Mouse (Mus musculus) hindbrain, embryonic 16.5 days (tissue): ENCODE results near the gene Vcp. TPM values are rescaled to one million over a fixed set of nuclear protein-coding genes. Genes with fewer than 3 reads are reported as not detected.

Source experiments
- ATAC-seq: fragments of 200-750 bp; cut with Nextera tagmentation; 2 replicates; pipeline ENCODE4 v1.8.0; 2017; ENCODE audit warnings: moderate TSS enrichment, moderate library complexity
- H3K27ac ChIP-seq: fragments of 300-500 bp; sonication (generic); 2 replicates; pipeline ENCODE4 v1.5.1; 2014; ENCODE audit warnings: low read depth, mild to moderate bottlenecking, control low read depth, low read length, moderate library complexity
- H3K27me3 ChIP-seq: fragments of 300-500 bp; sonication (generic); replicated peaks from 2 replicates; pipeline ENCODE4 v1.6.1; 2014; ENCODE audit warnings: low read length; ENCODE audit not compliant: control insufficient read depth, insufficient read depth
- H3K36me3 ChIP-seq: fragments of 300-500 bp; sonication (generic); 2 replicates; pipeline ENCODE4 v1.6.1; 2014; ENCODE audit warnings: mild to moderate bottlenecking, low read length, moderate library complexity, mixed read lengths; ENCODE audit not compliant: control insufficient read depth, insufficient read depth
- H3K4me1 ChIP-seq: fragments of 300-500 bp; sonication (generic); 2 replicates; pipeline ENCODE4 v1.6.1; 2014; ENCODE audit warnings: low read depth, low read length; ENCODE audit not compliant: control insufficient read depth, insufficient read depth
- H3K4me2 ChIP-seq: fragments of 300-500 bp; sonication (generic); 2 replicates; pipeline ENCODE4 v1.6.1; 2014; ENCODE audit warnings: mild to moderate bottlenecking, low read length, control low read depth, moderate library complexity
- H3K4me3 ChIP-seq: fragments of 300-500 bp; sonication (generic); 2 replicates; pipeline ENCODE4 v1.5.1; 2014; ENCODE audit warnings: mild to moderate bottlenecking, low read length, control low read depth, moderate library complexity
- H3K9ac ChIP-seq: fragments of 300-500 bp; sonication (generic); 2 replicates; pipeline ENCODE4 v1.6.1; 2014; ENCODE audit warnings: low read depth, mild to moderate bottlenecking, control low read depth, low read length, moderate library complexity
- H3K9me3 ChIP-seq: fragments of 300-500 bp; sonication (generic); 2 replicates; pipeline ENCODE4 v1.6.1; 2014; ENCODE audit warnings: mild to moderate bottlenecking, low read length, moderate library complexity; ENCODE audit not compliant: control insufficient read depth
- WGBS: fragments of 180-500 bp; shearing (Covaris S2); extraction: QIAGEN DNeasy Blood & Tissue Kit; methylation state at CpG from one replicate; pipeline ENCODE4 v1.1.7; 2014; 5-methylcytosine and 5-hydroxymethylcytosine counted together
- polyA plus RNA-seq: library from polyadenylated mRNA; unstranded; fragments of >200 nt; fragmentation: Nextera tagmentation; extraction: Ambion mirVana; gene quantifications from 2 replicates; pipeline ENCODE4 v1.2.1, GENCODE M21; 2015

Gene Vcp
- polyA plus RNA-seq, 1 experiment from 2014 or later: 478 TPM

DNA sequence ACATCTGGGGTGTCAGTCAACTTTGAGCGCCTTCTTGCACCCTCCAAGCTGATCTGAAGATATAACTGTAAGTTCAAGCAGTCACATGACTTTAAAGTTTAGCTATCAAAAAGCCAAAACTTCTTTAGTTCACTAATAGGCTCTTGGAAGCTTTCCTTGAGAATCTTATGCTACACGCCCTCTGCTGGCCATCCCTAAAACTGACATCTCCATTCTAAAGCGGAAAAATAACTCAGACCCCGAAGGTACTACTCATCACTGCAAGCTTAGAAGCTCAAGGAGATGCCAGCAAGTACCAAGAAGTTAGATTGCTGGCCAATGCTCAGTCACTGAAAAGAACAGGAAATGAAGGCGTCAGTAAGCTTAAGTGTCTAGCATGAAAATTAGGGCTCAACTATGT lies 54.4 kb downstream of the Vcp start:
- Histone ChIP-seq H3K9me3 (no peaks in the 10 kb centered on the region), H3K27me3 (no peaks in the 10 kb centered on the region), H3K9ac (no peak overlapping the region), H3K4me2 (peak overlapping the region; percentile 40), H3K36me3 (0 out of 2 replicates have a peak, but pooled peaks cover 3% of the 10 kb centered on the region), H3K4me3 (no peak overlapping the region), H3K4me1 (peaks cover 26% of the 10 kb centered on the region), H3K27ac (peak overlapping the region; percentile 81)
- WGBS: 3% methylated on average over 5 of the region's 5 CpGs
- ATAC-seq: no peak

DNA sequence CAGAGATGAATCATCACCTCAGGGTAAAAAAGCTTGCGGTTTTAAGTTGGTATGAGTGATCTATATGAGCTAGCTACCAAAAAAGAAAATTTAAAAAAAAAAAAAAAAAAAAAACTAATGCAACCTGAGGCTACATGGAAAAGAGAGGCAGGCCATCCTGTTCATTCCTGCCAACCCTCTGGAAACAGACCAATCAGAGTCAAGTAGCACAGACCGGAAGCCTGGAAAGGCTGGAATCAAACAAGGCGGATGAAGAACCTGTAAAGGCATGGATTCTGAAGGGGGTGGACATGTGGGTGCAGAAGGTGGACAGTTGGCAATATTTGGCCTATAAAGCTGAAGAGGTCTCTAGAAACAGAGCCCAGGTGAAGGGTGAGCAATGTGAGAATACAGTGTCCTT lies 54.9 kb downstream of the Vcp start:
- WGBS: 91% methylated on average over 3 of the region's 3 CpGs
- H3K9ac ChIP-seq: no peak overlapping the region
- no peak overlapping the region for H3K4me2 ChIP-seq
- H3K27me3 ChIP-seq: no peaks in the 10 kb centered on the region
- peaks cover 24% of the 10 kb centered on the region for H3K4me1 ChIP-seq
- H3K4me3 ChIP-seq: no peak overlapping the region
- no peaks in the 10 kb centered on the region for H3K9me3 ChIP-seq
- H3K27ac ChIP-seq: no peak overlapping the region
- no peak for ATAC-seq
- H3K36me3 ChIP-seq: 0 out of 2 replicates have a peak, but pooled peaks cover 4% of the 10 kb centered on the region

- Histone ChIP-seq H3K4me1 (peaks cover 24% of the 10 kb centered on the region), H3K9ac (no peak overlapping the region), H3K27me3 (no peaks in the 10 kb centered on the region), H3K36me3 (peaks cover 7% of the 10 kb centered on the region; the same call in 1 of the 2 replicates), H3K4me2 (no peak overlapping the region), H3K9me3 (no peaks in the 10 kb centered on the region), H3K27ac (no peak overlapping the region), H3K4me3 (no peak overlapping the region)
- ATAC-seq: no peak
- WGBS: 22% methylated on average over 6 of the region's 6 CpGs
Measured at GRCm38 (mm10) chr4:42945043-42945442, 55.3 kb downstream of the Vcp start.

GRCm38 (mm10) chr4:42944185-42944584 lies 56.1 kb downstream of the Vcp start:
- Histone ChIP-seq H3K9ac (no peak overlapping the region), H3K4me3 (no peak overlapping the region), H3K27me3 (no peaks in the 10 kb centered on the region), H3K9me3 (no peaks in the 10 kb centered on the region), H3K27ac (no peak overlapping the region), H3K36me3 (peaks cover 11% of the 10 kb centered on the region), H3K4me1 (peaks cover 22% of the 10 kb centered on the region), H3K4me2 (no peak overlapping the region)
- no peak for ATAC-seq
- 85% methylated on average over 9 of the region's 9 CpGs for WGBS

DNA sequence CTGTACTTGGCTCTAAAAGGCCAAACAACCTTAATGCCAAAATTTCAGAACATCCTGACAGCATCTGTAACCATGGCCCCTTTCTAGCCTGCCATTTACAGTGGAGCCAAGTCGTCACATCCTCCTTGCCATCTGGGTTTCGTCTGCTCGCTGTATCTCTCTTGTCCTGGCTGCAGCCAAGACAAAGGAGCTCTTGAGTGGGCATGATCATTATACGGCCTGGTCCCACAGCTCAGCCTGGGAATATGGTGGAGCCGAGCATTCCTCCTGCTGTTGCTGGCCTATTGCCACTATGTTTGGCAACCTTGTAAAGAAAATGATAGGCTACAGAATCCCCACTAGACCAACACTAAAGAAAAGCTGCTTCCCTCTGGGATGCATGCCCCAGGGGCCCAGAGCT lies 57.0 kb downstream of the Vcp start:
- Histone ChIP-seq H3K27ac (0 out of 2 replicates have a peak overlapping the region, but pooled peaks have one; percentile 14), H3K36me3 (peaks cover 17% of the 10 kb centered on the region), H3K4me2 (no peak overlapping the region), H3K4me1 (peaks cover 20% of the 10 kb centered on the region), H3K9me3 (no peaks in the 10 kb centered on the region), H3K9ac (no peak overlapping the region), H3K27me3 (no peaks in the 10 kb centered on the region), H3K4me3 (no peak overlapping the region)
- peak; percentile 13; the same call in 1 of the 2 replicates for ATAC-seq
- WGBS: 53% methylated on average over 5 of the region's 5 CpGs

- H3K4me1 ChIP-seq: peaks cover 5% of the 10 kb centered on the region
- H3K36me3 ChIP-seq: peaks cover 17% of the 10 kb centered on the region
- no peak overlapping the region for H3K27ac ChIP-seq
- no peak overlapping the region for H3K9ac ChIP-seq
- H3K9me3 ChIP-seq: no peaks in the 10 kb centered on the region
- H3K4me3 ChIP-seq: no peak overlapping the region
- no peak overlapping the region for H3K4me2 ChIP-seq
- no peak for ATAC-seq
- 0 out of 2 replicates have a peak, but pooled peaks cover 2% of the 10 kb centered on the region for H3K27me3 ChIP-seq
- 63% methylated on average over 7 of the region's 7 CpGs for WGBS
Measured at GRCm38 (mm10) chr4:42941396-42941795, 58.9 kb downstream of the Vcp start.

GRCm38 (mm10) chr4:42933630-42934029 lies 66.7 kb downstream of the Vcp start:
- Histone ChIP-seq H3K4me3 (no peak overlapping the region; the same call in 1 of the 2 replicates), H3K9me3 (no peaks in the 10 kb centered on the region), H3K27me3 (0 out of 2 replicates have a peak, but pooled peaks cover 2% of the 10 kb centered on the region), H3K9ac (peak overlapping the region; percentile 43; the same call in 1 of the 2 replicates), H3K4me1 (no peaks in the 10 kb centered on the region), H3K27ac (no peak overlapping the region), H3K36me3 (0 out of 2 replicates have a peak, but pooled peaks cover under 1% of the 10 kb centered on the region), H3K4me2 (peak overlapping the region; percentile 23)
- peak; percentile 74 for ATAC-seq
- 5% methylated on average over 22 of the region's 22 CpGs for WGBS

DNA sequence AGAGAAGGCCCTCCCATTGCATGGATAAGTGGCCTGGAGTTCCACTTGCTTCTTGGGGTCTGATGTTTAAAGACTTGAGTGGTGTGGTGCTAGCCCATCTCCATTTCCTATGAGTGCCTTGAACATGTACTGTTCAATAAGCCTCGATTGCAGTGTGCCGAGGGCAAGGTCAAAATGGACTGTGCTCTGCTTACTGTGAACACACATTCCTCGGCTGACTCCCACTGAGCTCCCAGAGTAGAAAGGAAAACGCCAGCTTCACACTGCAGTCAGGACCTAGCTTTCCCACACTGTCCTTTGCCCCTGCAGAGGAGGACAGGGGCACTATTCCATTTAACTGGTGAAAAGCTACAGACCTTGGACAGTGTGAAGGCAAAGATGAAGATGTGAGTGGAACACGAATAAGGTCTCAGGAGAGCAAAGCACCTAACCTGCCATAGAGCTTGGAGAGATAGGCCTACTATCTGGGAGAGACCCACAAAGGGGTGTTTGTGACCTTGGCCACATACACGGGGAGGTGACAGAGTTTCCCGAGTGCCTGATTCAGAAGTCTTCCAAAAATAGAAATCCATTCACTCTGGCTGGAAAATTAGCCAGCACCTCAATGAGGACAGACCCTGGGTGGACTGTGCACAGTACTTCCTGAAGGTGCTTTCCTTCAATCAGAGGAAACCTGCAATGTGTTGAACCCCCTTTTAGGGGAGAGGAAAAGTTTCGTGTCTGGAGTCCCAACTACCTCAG lies 67.9 kb downstream of the Vcp start:
- no peak overlapping the region for H3K9ac ChIP-seq
- no peak for ATAC-seq
- no peaks in the 10 kb centered on the region for H3K9me3 ChIP-seq
- no peaks in the 10 kb centered on the region for H3K27me3 ChIP-seq
- no peaks in the 10 kb centered on the region for H3K36me3 ChIP-seq
- 64% methylated on average over 8 of the region's 8 CpGs for WGBS
- no peak overlapping the region for H3K4me2 ChIP-seq
- no peak overlapping the region for H3K4me3 ChIP-seq
- H3K27ac ChIP-seq: no peak overlapping the region
- no peaks in the 10 kb centered on the region for H3K4me1 ChIP-seq
